Mouse (Mus musculus) spleen, adult 18-20 months (tissue): Measurements from ENCODE around the gene Lrrc8b.

Experiments
- DNase-seq, 2 experiments: peaks; one replicate each; pipeline ENCODE4 v3.0.0; 2022; ENCODE audit warnings: mixed read lengths in 2 of 2

Lrrc8b gene

GRCm38 (mm10) chr5:105415198-105415791, at the start of gene Lrrc8b:
TSS of gene Lrrc8b (plus strand) at chr5:105415775.
- DNase-seq = peak; percentile 72 to 76

GRCm38 (mm10) chr5:105381482-105381881, 34.1 kb upstream of the Lrrc8b start:
- DNase-seq = no peak

GRCm38 (mm10) chr5:105390346-105390745, 25.2 kb upstream of the Lrrc8b start:
- no peak for DNase-seq

- no peak for DNase-seq
These were observed 21.8 kb upstream of the Lrrc8b start for GRCm38 (mm10) chr5:105393731-105394130.

- DNase-seq = no peak
These were observed 20.4 kb upstream of the Lrrc8b start for GRCm38 (mm10) chr5:105395188-105395587.

GRCm38 (mm10) chr5:105398966-105399365, 16.6 kb upstream of the Lrrc8b start:
- DNase-seq = no peak

GRCm38 (mm10) chr5:105399631-105400423, 15.7 kb upstream of the Lrrc8b start:
- peak in 1 of 2 experiments; percentile 64 for DNase-seq

GRCm38 (mm10) chr5:105400424-105401375, 14.9 kb upstream of the Lrrc8b start:
- no peak for DNase-seq

- DNase-seq = no peak
These were observed 14.0 kb upstream of the Lrrc8b start for GRCm38 (mm10) chr5:105401536-105401935.

- peak; percentile 27 to 81 for DNase-seq
These were observed 10.6 kb upstream of the Lrrc8b start for GRCm38 (mm10) chr5:105404961-105405360.

- DNase-seq = no peak
These were observed 7.9 kb upstream of the Lrrc8b start for GRCm38 (mm10) chr5:105407661-105408060.

- DNase-seq = peak in 1 of 2 experiments; percentile 32
These were observed 6.5 kb upstream of the Lrrc8b start for GRCm38 (mm10) chr5:105409092-105409491.

GRCm38 (mm10) chr5:105410521-105411293, 4.9 kb upstream of the Lrrc8b start:
- DNase-seq = no peak

- no peak for DNase-seq
These were observed 4.3 kb upstream of the Lrrc8b start for GRCm38 (mm10) chr5:105411294-105411570.

GRCm38 (mm10) chr5:105411768-105412167, 3.8 kb upstream of the Lrrc8b start:
- DNase-seq = no peak

GRCm38 (mm10) chr5:105412634-105413033, 2.9 kb upstream of the Lrrc8b start:
- no peak for DNase-seq

- no peak for DNase-seq
These were observed 1.0 kb upstream of the Lrrc8b start for GRCm38 (mm10) chr5:105414341-105415120.

GRCm38 (mm10) chr5:105415951-105416675, 538 bp downstream of the Lrrc8b start:
- DNase-seq = no peak

- no peak for DNase-seq
These were observed 1.6 kb downstream of the Lrrc8b start for GRCm38 (mm10) chr5:105417217-105417616.

- DNase-seq = no peak
These were observed 2.8 kb downstream of the Lrrc8b start for GRCm38 (mm10) chr5:105418364-105418763.

GRCm38 (mm10) chr5:105418851-105419250, 3.3 kb downstream of the Lrrc8b start:
- DNase-seq = no peak
